Mouse (Mus musculus): ENCODE measurements around the gene Necab3. TPM values are rescaled to one million over a fixed set of nuclear protein-coding genes. Genes with fewer than 3 reads are reported as not detected.

Necab3 gene
- polyA plus RNA-seq, 1 experiment from 2014 or later: 12.5 TPM

DNA sequence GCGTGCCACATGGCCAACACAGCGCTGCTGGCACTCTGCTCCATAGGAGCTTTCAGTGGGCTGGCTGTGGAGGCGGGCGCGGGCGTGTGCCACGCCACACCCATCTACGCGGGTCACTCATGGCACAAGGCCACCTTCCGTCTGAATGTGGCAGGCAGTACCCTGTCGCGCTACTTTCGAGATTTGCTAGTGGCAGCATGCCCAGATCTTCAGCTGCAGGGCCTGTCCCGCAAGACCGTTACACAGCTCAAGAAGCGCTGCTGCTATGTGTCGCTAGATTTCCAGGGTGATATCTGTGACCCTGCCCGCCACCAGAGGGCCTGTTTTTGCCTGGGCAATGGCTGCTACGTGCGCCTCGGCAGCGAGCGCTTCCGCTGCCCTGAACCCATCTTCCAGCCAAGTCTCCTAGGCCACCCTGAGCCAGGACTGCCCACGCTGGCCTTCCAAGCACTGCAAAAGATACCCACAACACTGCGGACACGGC lies 6.2 kb downstream of the Necab3 start:
- H3K9me3 ChIP-seq (ENCODE audit: control insufficient read depth, low read length): no peaks in the 10 kb centered on the region
- no peak overlapping the region for H3K27ac ChIP-seq (ENCODE audit: low read depth, low read length)
- no peaks in the 10 kb centered on the region for H3K36me3 ChIP-seq (ENCODE audit: control insufficient read depth, insufficient read depth, low read length)

DNA sequence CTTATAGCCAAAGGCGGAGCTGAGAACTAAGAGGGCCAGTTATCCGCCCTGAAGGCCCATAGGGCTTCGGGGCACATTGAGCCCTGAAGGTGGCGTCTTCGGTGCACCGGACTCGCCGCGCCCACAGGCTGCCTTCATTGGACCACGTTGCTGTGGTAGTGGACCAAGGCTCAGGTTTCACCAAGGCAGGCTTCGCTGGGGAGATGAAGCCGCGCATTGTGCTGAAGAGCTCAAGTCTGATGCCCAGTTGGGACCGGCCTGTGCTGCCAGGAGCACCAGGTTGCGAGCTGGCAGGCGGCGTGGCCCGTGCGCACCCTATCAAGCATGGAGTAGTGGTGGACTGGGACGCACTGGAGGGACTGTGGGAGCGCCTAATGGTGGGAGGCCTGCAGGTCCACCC lies 6.8 kb downstream of the Necab3 start:
- Histone ChIP-seq H3K27ac (ENCODE audit: low read depth, low read length) (no peak overlapping the region), H3K27me3 (ENCODE audit: control insufficient read depth, insufficient read depth, low read length) (peaks cover 12% of the 10 kb centered on the region; the same call in 1 of the 2 replicates), H3K4me3 (ENCODE audit: low read depth, low read length) (no peak overlapping the region), H3K9me3 (ENCODE audit: control insufficient read depth, low read length) (no peaks in the 10 kb centered on the region), H3K4me1 (replicated peaks; ENCODE audit: control insufficient read depth, insufficient read depth, low read length) (peaks cover 9% of the 10 kb centered on the region; the same call in 1 of the 2 replicates), H3K36me3 (ENCODE audit: control insufficient read depth, insufficient read depth, low read length) (no peaks in the 10 kb centered on the region), H3K4me2 (replicated peaks; ENCODE audit: low read depth, low read length) (peak overlapping the region; percentile 22; the same call in 1 of the 2 replicates), H3K9ac (ENCODE audit: low read depth, low read length) (no peak overlapping the region)
- DNase-seq (ENCODE audit: low spot score): peak; percentile 29
- no peak for ATAC-seq (ENCODE audit: low FRiP score)
- WGBS: 42% methylated on average over 21 of the region's 21 CpGs

More for the DNA sequence above, 6.2 kb downstream of the Necab3 start:
- H3K4me2 ChIP-seq (replicated peaks; ENCODE audit: low read depth, low read length): 0 out of 2 replicates have a peak overlapping the region, but pooled peaks have one; percentile 22
- peak; percentile 25; the same call in 1 of the 2 replicates for ATAC-seq (ENCODE audit: low FRiP score)
- H3K27me3 ChIP-seq (ENCODE audit: control insufficient read depth, insufficient read depth, low read length): peaks cover 12% of the 10 kb centered on the region; the same call in 1 of the 2 replicates
- peaks cover 9% of the 10 kb centered on the region; the same call in 1 of the 2 replicates for H3K4me1 ChIP-seq (replicated peaks; ENCODE audit: control insufficient read depth, insufficient read depth, low read length)
- 0 out of 2 replicates have a peak overlapping the region, but pooled peaks have one; percentile 12 for H3K9ac ChIP-seq (ENCODE audit: low read depth, low read length)
- H3K4me3 ChIP-seq (ENCODE audit: low read depth, low read length): no peak overlapping the region
- peak; percentile 75 for DNase-seq (ENCODE audit: low spot score)
- WGBS: 29% methylated on average over 27 of the region's 27 CpGs

DNA sequence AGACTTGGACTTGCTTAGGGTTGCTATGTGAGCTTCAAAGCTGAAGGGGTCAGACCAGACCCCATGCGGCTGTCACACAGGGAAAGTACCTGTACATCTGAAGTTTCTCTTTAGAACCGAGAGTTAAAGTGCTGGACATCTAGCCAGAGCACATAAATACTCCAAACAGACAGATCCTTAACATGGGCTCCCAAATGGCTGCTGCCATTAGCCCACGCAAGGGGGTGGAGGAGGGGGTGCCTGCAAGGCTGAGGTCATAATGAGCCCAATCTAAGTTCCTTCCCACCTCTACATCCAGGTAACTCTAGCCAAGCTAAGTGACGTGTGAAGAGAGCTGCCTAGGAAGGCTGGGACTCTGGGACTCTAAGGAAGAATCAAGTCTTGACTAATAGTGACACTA lies 7.2 kb downstream of the Necab3 start, which contains the start of gene Actl10:
Gene Actl10 (plus strand): TSS at position 301 of the 400 bp plus-strand sequence.
- H3K9me3 ChIP-seq (ENCODE audit: control insufficient read depth, low read length): no peaks in the 10 kb centered on the region
- no peaks in the 10 kb centered on the region for H3K36me3 ChIP-seq (ENCODE audit: control insufficient read depth, insufficient read depth, low read length)
- H3K27ac ChIP-seq (ENCODE audit: low read depth, low read length): no peak within 1 kb of the TSS
- H3K4me3 ChIP-seq (ENCODE audit: low read depth, low read length): no peak within 1 kb of the TSS
- ATAC-seq (ENCODE audit: low FRiP score): no peak
- 0 out of 2 replicates have a peak within 1 kb of the TSS, but pooled peaks have one; percentile 12 for H3K9ac ChIP-seq (ENCODE audit: low read depth, low read length)
- DNase-seq (ENCODE audit: low spot score): no peak
- H3K27me3 ChIP-seq (ENCODE audit: control insufficient read depth, insufficient read depth, low read length): peaks cover 12% of the 10 kb centered on the region; the same call in 1 of the 2 replicates
- H3K4me1 ChIP-seq (replicated peaks; ENCODE audit: control insufficient read depth, insufficient read depth, low read length): peaks cover 9% of the 10 kb centered on the region; the same call in 1 of the 2 replicates
- H3K4me2 ChIP-seq (replicated peaks; ENCODE audit: low read depth, low read length): peak within 1 kb of the TSS; percentile 22; the same call in 1 of the 2 replicates
- WGBS: 88% methylated on average over 4 of the region's 4 CpGs

DNA sequence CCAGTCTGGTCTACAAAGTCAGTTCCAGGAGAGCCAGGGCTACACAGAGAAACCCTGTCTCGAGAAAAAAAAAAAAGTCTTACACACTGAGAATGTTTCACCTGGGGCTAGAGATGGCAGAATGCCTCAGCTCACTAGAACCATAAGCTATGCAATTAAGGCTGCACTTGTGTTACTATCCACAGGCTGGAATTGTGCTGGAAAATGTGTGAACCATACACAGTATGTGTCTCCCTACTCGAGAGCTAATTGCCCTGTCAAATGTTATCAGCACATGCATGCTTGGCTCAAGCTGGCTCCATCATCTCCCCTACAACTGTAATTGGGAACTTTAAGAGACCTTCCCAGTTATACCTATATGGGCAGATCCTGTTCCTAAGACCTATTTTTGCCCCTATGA lies 7.8 kb downstream of the Necab3 start:
- ATAC-seq (ENCODE audit: low FRiP score): no peak

DNA sequence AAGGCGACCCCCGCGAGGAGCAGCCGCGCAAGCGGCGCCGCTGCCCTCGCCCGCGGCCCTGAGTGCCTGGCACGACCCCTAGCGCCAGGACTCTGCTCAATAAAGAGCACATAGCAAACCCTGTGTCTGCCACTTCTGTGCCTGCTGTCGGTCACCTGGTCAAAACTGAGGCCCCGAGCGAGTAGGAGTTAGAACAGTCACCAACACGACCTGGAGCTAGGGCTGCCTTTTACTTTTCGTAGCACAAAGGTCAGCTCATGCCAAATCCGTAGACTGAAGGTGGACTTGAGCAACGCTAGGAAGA lies 8.9 kb downstream of the Necab3 start:
- peak overlapping the region; percentile 29 for H3K4me3 ChIP-seq (ENCODE audit: low read depth, low read length)
- H3K9ac ChIP-seq (ENCODE audit: low read depth, low read length): no peak overlapping the region
- H3K27ac ChIP-seq (ENCODE audit: low read depth, low read length): no peak overlapping the region
- H3K4me2 ChIP-seq (replicated peaks; ENCODE audit: low read depth, low read length): peak overlapping the region; percentile 76
- H3K36me3 ChIP-seq (ENCODE audit: control insufficient read depth, insufficient read depth, low read length): no peaks in the 10 kb centered on the region
- WGBS: 16% methylated on average over 20 of the region's 20 CpGs
- H3K9me3 ChIP-seq (ENCODE audit: control insufficient read depth, low read length): no peaks in the 10 kb centered on the region
- no peak for DNase-seq (ENCODE audit: low spot score)
- ATAC-seq (ENCODE audit: low FRiP score): no peak
- H3K4me1 ChIP-seq (replicated peaks; ENCODE audit: control insufficient read depth, insufficient read depth, low read length): peaks cover 9% of the 10 kb centered on the region; the same call in 1 of the 2 replicates
- peaks cover 12% of the 10 kb centered on the region; the same call in 1 of the 2 replicates for H3K27me3 ChIP-seq (ENCODE audit: control insufficient read depth, insufficient read depth, low read length)

More for the DNA sequence above, 7.8 kb downstream of the Necab3 start:
- 94% methylated on average over 2 of the region's 2 CpGs for WGBS
- no peak overlapping the region for H3K9ac ChIP-seq (ENCODE audit: low read depth, low read length)
- DNase-seq (ENCODE audit: low spot score): no peak
- no peak overlapping the region for H3K27ac ChIP-seq (ENCODE audit: low read depth, low read length)
- no peaks in the 10 kb centered on the region for H3K36me3 ChIP-seq (ENCODE audit: control insufficient read depth, insufficient read depth, low read length)
- H3K4me1 ChIP-seq (replicated peaks; ENCODE audit: control insufficient read depth, insufficient read depth, low read length): peaks cover 9% of the 10 kb centered on the region; the same call in 1 of the 2 replicates
- peaks cover 12% of the 10 kb centered on the region; the same call in 1 of the 2 replicates for H3K27me3 ChIP-seq (ENCODE audit: control insufficient read depth, insufficient read depth, low read length)
- no peaks in the 10 kb centered on the region for H3K9me3 ChIP-seq (ENCODE audit: control insufficient read depth, low read length)
- no peak overlapping the region for H3K4me3 ChIP-seq (ENCODE audit: low read depth, low read length)
- H3K4me2 ChIP-seq (replicated peaks; ENCODE audit: low read depth, low read length): no peak overlapping the region

DNA sequence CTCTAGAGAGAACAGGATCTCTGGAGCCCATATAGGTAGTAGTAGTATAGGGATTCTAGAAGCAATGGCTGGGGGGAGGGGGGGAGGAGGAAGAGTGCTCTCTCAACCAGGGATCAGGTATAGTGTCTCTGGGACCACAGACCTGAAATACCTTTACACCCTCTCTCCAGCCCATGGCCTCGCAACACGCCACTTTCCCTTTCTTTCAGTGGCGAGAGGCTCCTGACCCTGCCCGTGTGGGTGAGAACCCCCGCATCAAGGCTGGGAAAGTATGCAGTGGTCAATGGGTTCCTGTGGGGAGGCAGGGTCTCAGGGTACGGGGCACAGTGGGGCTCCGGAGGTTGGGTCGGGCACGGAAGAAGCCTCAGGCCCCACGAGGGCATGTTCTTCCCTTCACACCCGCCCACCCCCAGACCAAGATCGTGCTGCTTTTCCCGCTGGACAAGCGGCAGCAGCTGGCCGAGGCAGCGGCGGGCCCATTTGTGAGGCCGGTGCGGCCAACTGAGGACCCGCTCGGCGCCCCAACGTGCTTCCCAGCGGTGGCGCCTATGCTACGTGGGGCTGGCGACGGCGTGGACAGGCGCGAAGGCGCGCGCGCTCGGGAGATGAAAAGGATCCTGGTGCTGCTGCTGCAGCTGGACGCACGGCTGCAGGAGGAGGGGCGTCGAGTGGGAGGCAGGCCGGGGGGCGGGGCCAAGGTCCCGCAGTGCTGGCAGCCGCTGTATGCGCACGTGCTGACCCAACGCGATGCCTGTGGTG lies 9.4 kb downstream of the Necab3 start:
- no peak overlapping the region for H3K27ac ChIP-seq (ENCODE audit: low read depth, low read length)
- peak; percentile 79 for ATAC-seq (ENCODE audit: low FRiP score)
- peaks cover 9% of the 10 kb centered on the region; the same call in 1 of the 2 replicates for H3K4me1 ChIP-seq (replicated peaks; ENCODE audit: control insufficient read depth, insufficient read depth, low read length)
- H3K27me3 ChIP-seq (ENCODE audit: control insufficient read depth, insufficient read depth, low read length): peaks cover 12% of the 10 kb centered on the region; the same call in 1 of the 2 replicates
- H3K9ac ChIP-seq (ENCODE audit: low read depth, low read length): peak overlapping the region; percentile 20; the same call in 1 of the 2 replicates
- no peaks in the 10 kb centered on the region for H3K9me3 ChIP-seq (ENCODE audit: control insufficient read depth, low read length)
- WGBS: 4% methylated on average over 44 of the region's 48 CpGs
- no peaks in the 10 kb centered on the region for H3K36me3 ChIP-seq (ENCODE audit: control insufficient read depth, insufficient read depth, low read length)
- DNase-seq (ENCODE audit: low spot score): peak; percentile 86
- peak overlapping the region; percentile 29 for H3K4me3 ChIP-seq (ENCODE audit: low read depth, low read length)
- peak overlapping the region; percentile 76 for H3K4me2 ChIP-seq (replicated peaks; ENCODE audit: low read depth, low read length)

DNA sequence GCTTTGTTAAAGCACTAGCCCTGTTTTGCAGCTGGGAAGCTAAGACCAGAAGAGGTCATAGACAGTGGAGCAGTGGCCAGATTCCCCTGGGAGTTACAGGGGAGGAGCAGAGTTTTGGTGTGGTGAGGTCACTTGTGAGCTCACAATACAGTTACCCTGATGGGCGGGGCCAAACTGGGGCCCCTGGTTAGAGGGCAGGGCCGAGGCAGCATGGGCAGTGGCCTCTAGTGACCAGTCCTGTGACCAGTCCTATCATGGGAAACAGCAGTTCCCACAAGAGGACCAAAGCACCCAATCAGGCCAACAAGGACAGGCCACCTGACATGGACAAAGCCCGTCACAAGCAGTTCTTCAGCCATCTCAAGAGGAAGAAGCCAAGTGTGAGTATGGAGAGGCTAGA lies 10.0 kb downstream of the Necab3 start:
- Histone ChIP-seq H3K27ac (ENCODE audit: low read depth, low read length) (no peak overlapping the region), H3K4me3 (ENCODE audit: low read depth, low read length) (no peak overlapping the region), H3K9me3 (ENCODE audit: control insufficient read depth, low read length) (no peaks in the 10 kb centered on the region), H3K27me3 (ENCODE audit: control insufficient read depth, insufficient read depth, low read length) (peaks cover 12% of the 10 kb centered on the region; the same call in 1 of the 2 replicates), H3K4me1 (replicated peaks; ENCODE audit: control insufficient read depth, insufficient read depth, low read length) (peaks cover 9% of the 10 kb centered on the region; the same call in 1 of the 2 replicates), H3K4me2 (replicated peaks; ENCODE audit: low read depth, low read length) (peak overlapping the region; percentile 76), H3K9ac (ENCODE audit: low read depth, low read length) (no peak overlapping the region), H3K36me3 (ENCODE audit: control insufficient read depth, insufficient read depth, low read length) (no peaks in the 10 kb centered on the region)
- peak; percentile 45 for DNase-seq (ENCODE audit: low spot score)
- 39% methylated on average over 3 of the region's 3 CpGs for WGBS
- ATAC-seq (ENCODE audit: low FRiP score): 0 out of 2 replicates have a peak, but pooled peaks have one; percentile 0

DNA sequence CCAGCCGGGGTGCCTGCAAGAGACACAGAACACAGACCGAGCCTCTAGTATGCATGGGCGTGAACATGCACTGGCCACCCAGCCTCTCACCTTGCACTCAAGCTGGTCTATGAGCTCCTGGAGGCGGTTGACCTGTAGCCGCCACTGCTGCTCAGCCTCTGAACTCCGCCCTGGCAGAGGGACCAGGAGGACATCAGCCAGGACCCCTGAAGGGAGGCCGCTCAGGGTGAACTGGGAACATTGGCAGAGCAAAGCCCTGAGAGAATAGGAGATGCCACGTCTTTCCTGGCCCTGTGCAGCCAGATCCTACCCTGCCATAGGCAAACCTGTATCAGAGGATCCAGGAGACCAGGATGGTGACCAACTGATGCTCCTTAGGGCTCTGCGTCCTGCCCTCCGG lies 12.0 kb downstream of the Necab3 start, which contains the start of gene 1700003F12Rik:
Gene 1700003F12Rik (plus strand): TSS at position 375 of the 400 bp plus-strand sequence.
- DNase-seq (ENCODE audit: low spot score) (peak; percentile 1), ATAC-seq (ENCODE audit: low FRiP score) (no peak)
- 91% methylated on average over 10 of the region's 10 CpGs for whole genome bisulfite sequencing
- Histone ChIP-seq H3K27ac (ENCODE audit: low read depth, low read length) (no peak within 1 kb of the TSS), H3K4me1 (replicated peaks; ENCODE audit: control insufficient read depth, insufficient read depth, low read length) (0 out of 2 replicates have a peak, but pooled peaks cover 3% of the 10 kb centered on the region), H3K27me3 (ENCODE audit: control insufficient read depth, insufficient read depth, low read length) (peaks cover 9% of the 10 kb centered on the region; the same call in 1 of the 2 replicates), H3K4me3 (ENCODE audit: low read depth, low read length) (no peak within 1 kb of the TSS), H3K9me3 (ENCODE audit: control insufficient read depth, low read length) (no peaks in the 10 kb centered on the region), H3K9ac (ENCODE audit: low read depth, low read length) (no peak within 1 kb of the TSS), H3K36me3 (ENCODE audit: control insufficient read depth, insufficient read depth, low read length) (no peaks in the 10 kb centered on the region), H3K4me2 (replicated peaks; ENCODE audit: low read depth, low read length) (no peak within 1 kb of the TSS)
